Mouse (Mus musculus) MEL (cell line): ENCODE results near the gene Reln.

ENCODE experiments used
- CTCF ChIP-seq, 3 experiments: IDR thresholded peaks in 2 of 3; conservative IDR thresholded peaks in 1 of 3; 2 replicates each; pipeline ENCODE4 v1.5.1; 2011 to 2012; ENCODE audit warnings: low read length in 3 of 3, low read depth in 2 of 3, mild to moderate bottlenecking in 2 of 3, improper control_type of control experiment in 1 of 3, inconsistent platforms in 1 of 3, mixed read lengths in 1 of 3, moderate library complexity in 1 of 3; ENCODE audit not compliant: control insufficient read depth in 1 of 3, insufficient read depth in 1 of 3, poor library complexity in 1 of 3, severe bottlenecking in 1 of 3
- JUND ChIP-seq: IDR thresholded peaks from 2 replicates; pipeline ENCODE4 v1.6.1; 2011; ENCODE audit warnings: low read depth, mild to moderate bottlenecking, improper control_type of control experiment, low read length
- MAFK ChIP-seq: IDR thresholded peaks from 2 replicates; pipeline ENCODE4 v1.6.1; 2011; ENCODE audit warnings: low read depth, mild to moderate bottlenecking, low read length, improper control_type of control experiment, borderline replicate concordance
- MYC ChIP-seq: IDR thresholded peaks from 2 replicates; pipeline ENCODE4 v1.6.1; 2011; ENCODE audit warnings: low read depth, mild to moderate bottlenecking, low read length, improper control_type of control experiment, moderate library complexity
- POLR2A ChIP-seq, 2 experiments: IDR thresholded peaks; 2 replicates each; pipeline ENCODE4 v1.6.1; 2011 to 2012; ENCODE audit warnings: low read length in 2 of 2, mild to moderate bottlenecking in 2 of 2, control low read depth in 1 of 2, improper control_type of control experiment in 1 of 2, low read depth in 1 of 2, moderate library complexity in 1 of 2; ENCODE audit not compliant: control insufficient read depth in 1 of 2, insufficient read depth in 1 of 2, poor library complexity in 1 of 2
- POLR2AphosphoS2 ChIP-seq: IDR thresholded peaks from 2 replicates; pipeline ENCODE4 v1.6.1; 2011; ENCODE audit warnings: low read length, improper control_type of control experiment
- POLR2AphosphoS5 ChIP-seq: IDR thresholded peaks from 2 replicates; pipeline ENCODE4 v1.6.1; 2012; ENCODE audit warnings: low read depth, borderline replicate concordance, mild to moderate bottlenecking, inconsistent platforms, low read length, moderate library complexity, mixed read lengths
- TBP ChIP-seq: IDR thresholded peaks from 2 replicates; pipeline ENCODE4 v1.8.0; 2011; ENCODE audit warnings: low read depth, low read length, improper control_type of control experiment
- USF2 ChIP-seq, 2 experiments: IDR thresholded peaks; 2 replicates each; pipeline ENCODE4 v1.6.1; 2011 to 2012; ENCODE audit warnings: improper control_type of control experiment in 2 of 2, low read length in 2 of 2, borderline replicate concordance in 1 of 2, inconsistent platforms in 1 of 2, low read depth in 1 of 2, mild to moderate bottlenecking in 1 of 2; ENCODE audit not compliant: insufficient read depth in 1 of 2
- ZKSCAN1 ChIP-seq: IDR thresholded peaks from 2 replicates; pipeline ENCODE4 v1.6.1; 2012; ENCODE audit warnings: low read depth, mild to moderate bottlenecking, inconsistent platforms, low read length, improper control_type of control experiment, moderate library complexity
- ZMIZ1 ChIP-seq: IDR thresholded peaks from 2 replicates; pipeline ENCODE4 v1.6.1; 2012; ENCODE audit warnings: low read depth, mild to moderate bottlenecking, inconsistent platforms, low read length, improper control_type of control experiment, moderate library complexity

DNA sequence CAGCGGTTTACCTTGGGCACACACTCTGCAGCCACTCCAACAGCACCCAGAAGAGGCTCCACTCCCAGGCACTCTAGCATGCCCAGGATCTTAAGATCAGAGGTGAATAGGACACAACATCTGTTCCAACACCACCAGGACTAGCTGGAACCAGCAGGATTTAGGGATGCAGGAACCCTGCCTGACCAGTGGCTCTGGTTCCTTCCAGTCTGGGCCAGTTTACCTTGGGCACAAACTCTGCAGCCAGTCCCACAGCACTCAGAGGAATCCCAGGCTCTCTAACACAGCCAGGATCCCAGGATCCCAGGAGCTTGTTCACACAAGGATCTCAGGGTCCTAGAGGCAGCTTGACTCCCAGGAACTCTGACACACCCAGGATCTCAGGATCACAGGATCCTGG, 382.7 kb downstream of the Reln start:
- TF ChIP-seq USF2 (IDR thresholded peaks at IDR 0.05; ENCODE audit: borderline replicate concordance in 1 of 2, insufficient read depth in 1 of 2, low read depth in 1 of 2, low read length in 2 of 2) (no peak), POLR2AphosphoS5 (no peak), MYC (no peak), CTCF (IDR thresholded peaks at IDR 0.05 in 2 of 3, conservative IDR thresholded peaks at IDR 0.05 in 1 of 3; ENCODE audit: control insufficient read depth in 1 of 3, insufficient read depth in 1 of 3, low read depth in 2 of 3, low read length in 3 of 3, poor library complexity in 1 of 3, severe bottlenecking in 1 of 3) (no peak), JUND (no peak), TBP (no peak), POLR2AphosphoS2 (no peak), ZMIZ1 (no peak), MAFK (no peak), ZKSCAN1 (no peak), POLR2A (IDR thresholded peaks at IDR 0.05; ENCODE audit: control insufficient read depth in 1 of 2, insufficient read depth in 1 of 2, low read depth in 1 of 2, low read length in 2 of 2, poor library complexity in 1 of 2) (no peak)
